Mouse (Mus musculus) lung, postnatal 0 days (tissue): ENCODE results near the gene Wdr54. TPM values are rescaled to one million over a fixed set of nuclear protein-coding genes. Genes with fewer than 3 reads are reported as not detected.

ENCODE experiments used
- ATAC-seq: fragments of 200-750 bp; cut with Nextera tagmentation; 2 replicates; pipeline ENCODE4 v1.8.0; 2017; ENCODE audit warnings: moderate library complexity
- DNase-seq: peaks from one replicate; pipeline ENCODE4 v3.0.0-alpha.2; 2016; ENCODE audit warnings: low spot score
- H3K27ac ChIP-seq: fragments of 300-500 bp; sonication (generic); 2 replicates; pipeline ENCODE4 v1.5.1; 2014; ENCODE audit warnings: antibody characterized with exemption, mild to moderate bottlenecking, low read length, mixed read lengths
- H3K27me3 ChIP-seq: fragments of 300-500 bp; sonication (generic); replicated peaks from 2 replicates; pipeline ENCODE4 v1.6.1; 2014; ENCODE audit warnings: low read length, mixed read lengths; ENCODE audit not compliant: insufficient read depth
- H3K36me3 ChIP-seq: fragments of 300-500 bp; sonication (generic); 2 replicates; pipeline ENCODE4 v1.6.1; 2014; ENCODE audit warnings: low read length, mixed read lengths; ENCODE audit not compliant: insufficient read depth
- H3K4me1 ChIP-seq: fragments of 300-500 bp; sonication (generic); 2 replicates; pipeline ENCODE4 v1.6.1; 2014; ENCODE audit warnings: antibody characterized with exemption, low read depth, low read length, mixed read lengths; ENCODE audit not compliant: insufficient read depth
- H3K4me2 ChIP-seq: fragments of 300-500 bp; sonication (generic); replicated peaks from 2 replicates; pipeline ENCODE4 v1.6.1; 2014; ENCODE audit warnings: low read depth, mild to moderate bottlenecking, low read length, moderate library complexity, mixed read lengths
- H3K4me3 ChIP-seq: fragments of 300-500 bp; sonication (generic); 2 replicates; pipeline ENCODE4 v1.5.1; 2014; ENCODE audit warnings: low read depth, low read length
- H3K9ac ChIP-seq: fragments of 300-500 bp; sonication (generic); replicated peaks from 2 replicates; pipeline ENCODE4 v1.6.1; 2014; ENCODE audit warnings: low read depth, mild to moderate bottlenecking
- H3K9me3 ChIP-seq: fragments of 300-500 bp; sonication (generic); 2 replicates; pipeline ENCODE4 v1.6.1; 2016; ENCODE audit warnings: low read length, mixed read lengths
- CTCF ChIP-seq: IDR thresholded peaks from 2 replicates; pipeline ENCODE4 v1.5.1; 2016; ENCODE audit warnings: antibody characterized with exemption, mild to moderate bottlenecking
- EP300 ChIP-seq: IDR thresholded peaks from 2 replicates; pipeline ENCODE4 v1.6.1; 2016; ENCODE audit warnings: antibody characterized with exemption, mild to moderate bottlenecking, control low read depth
- WGBS: fragments of 180-500 bp; shearing (Covaris S2); extraction: QIAGEN DNeasy Blood & Tissue Kit; methylation state at CpG from one replicate; pipeline ENCODE4 v1.1.7; 2014; 5-methylcytosine and 5-hydroxymethylcytosine counted together
- polyA plus RNA-seq: library from polyadenylated mRNA; unstranded; fragments of >200 nt; fragmentation: Nextera tagmentation; extraction: Ambion mirVana; gene quantifications from 2 replicates; pipeline ENCODE4 v1.2.1, GENCODE M21; 2015

The Wdr54 gene
- polyA plus RNA-seq, 1 experiment from 2014 or later = 3.1 TPM

- no peak overlapping the region for H3K9ac ChIP-seq
- WGBS = 25% methylated on average over 24 of the region's 25 CpGs
- no peak overlapping the region for H3K27ac ChIP-seq
- H3K4me2 ChIP-seq = no peak overlapping the region
- TF ChIP-seq EP300 = no peak
- no peak for TF ChIP-seq CTCF
- H3K4me3 ChIP-seq = no peak overlapping the region
- peak; percentile 80 for ATAC-seq
- no peaks in the 10 kb centered on the region for H3K9me3 ChIP-seq
- peaks cover 28% of the 10 kb centered on the region for H3K36me3 ChIP-seq
- peak; percentile 32 for DNase-seq
- H3K4me1 ChIP-seq = no peaks in the 10 kb centered on the region
- H3K27me3 ChIP-seq = no peaks in the 10 kb centered on the region
These were observed 30.0 kb upstream of the Wdr54 start for GRCm38 (mm10) chr6:83185895-83186861.

- Histone ChIP-seq H3K9ac (no peak overlapping the region), H3K27me3 (no peaks in the 10 kb centered on the region), H3K4me1 (no peaks in the 10 kb centered on the region), H3K4me3 (no peak overlapping the region), H3K9me3 (no peaks in the 10 kb centered on the region), H3K36me3 (peaks cover 18% of the 10 kb centered on the region; the same call in 1 of the 2 replicates), H3K4me2 (no peak overlapping the region), H3K27ac (no peak overlapping the region)
- DNase-seq (peak; percentile 54), ATAC-seq (no peak)
- WGBS = 86% methylated on average over 3 of the region's 3 CpGs
- TF ChIP-seq EP300 (no peak), CTCF (peak; percentile 71)
These were observed 28.8 kb upstream of the Wdr54 start for GRCm38 (mm10) chr6:83184858-83185435.

GRCm38 (mm10) chr6:83180605-83181004 lies 24.4 kb upstream of the Wdr54 start:
- Histone ChIP-seq H3K27me3 (no peaks in the 10 kb centered on the region), H3K4me3 (no peak overlapping the region), H3K36me3 (peaks cover 13% of the 10 kb centered on the region; the same call in 1 of the 2 replicates), H3K27ac (no peak overlapping the region), H3K4me2 (no peak overlapping the region), H3K9me3 (no peaks in the 10 kb centered on the region), H3K9ac (no peak overlapping the region), H3K4me1 (peaks cover 2% of the 10 kb centered on the region; the same call in 1 of the 2 replicates)
- DNase-seq (no peak), ATAC-seq (no peak)
- TF ChIP-seq CTCF (no peak), EP300 (no peak)
- 75% methylated on average over 6 of the region's 6 CpGs for WGBS

- peaks cover 2% of the 10 kb centered on the region; the same call in 1 of the 2 replicates for H3K4me1 ChIP-seq
- TF ChIP-seq EP300 = no peak
- TF ChIP-seq CTCF = no peak
- peaks cover 13% of the 10 kb centered on the region; the same call in 1 of the 2 replicates for H3K36me3 ChIP-seq
- H3K9ac ChIP-seq = no peak overlapping the region
- peak; percentile 67 for ATAC-seq
- WGBS = 35% methylated on average over 12 of the region's 12 CpGs
- no peaks in the 10 kb centered on the region for H3K27me3 ChIP-seq
- no peak overlapping the region for H3K27ac ChIP-seq
- H3K4me3 ChIP-seq = no peak overlapping the region
- no peaks in the 10 kb centered on the region for H3K9me3 ChIP-seq
- DNase-seq = peak; percentile 39
- peak overlapping the region; percentile 39; the same call in 1 of the 2 replicates for H3K4me2 ChIP-seq
These were observed 23.4 kb upstream of the Wdr54 start for GRCm38 (mm10) chr6:83179390-83180117.

GRCm38 (mm10) chr6:83175996-83176395 lies 19.8 kb upstream of the Wdr54 start:
- H3K4me2 ChIP-seq = no peak overlapping the region
- no peak overlapping the region for H3K27ac ChIP-seq
- no peak overlapping the region for H3K9ac ChIP-seq
- H3K36me3 ChIP-seq = no peaks in the 10 kb centered on the region
- H3K9me3 ChIP-seq = no peaks in the 10 kb centered on the region
- TF ChIP-seq CTCF (no peak), EP300 (no peak)
- WGBS = 84% methylated on average over 8 of the region's 8 CpGs
- H3K4me3 ChIP-seq = no peak overlapping the region
- DNase-seq (no peak), ATAC-seq (no peak)
- H3K27me3 ChIP-seq = no peaks in the 10 kb centered on the region
- peaks cover 2% of the 10 kb centered on the region; the same call in 1 of the 2 replicates for H3K4me1 ChIP-seq
